Mouse (Mus musculus): Measurements from ENCODE around the gene Slc44a1. TPM values are rescaled to one million over a fixed set of nuclear protein-coding genes. Genes with fewer than 3 reads are reported as not detected.

The Slc44a1 gene
- total RNA-seq, 2 experiments from 2014 or later = 60.7 to 71.0 TPM

Other genes starting within 250 kb of the Slc44a1 start
- 10 to 100 TPM; 45.4 to 49.0 TPM for gene Fsd1l, start 191.1 kb downstream of the Slc44a1 start, total RNA-seq (2021)